Mouse (Mus musculus) heart, adult 10 weeks (tissue): ENCODE results near the gene Vmn2r34. TPM values are rescaled to one million over a fixed set of nuclear protein-coding genes. Genes with fewer than 3 reads are reported as not detected.

Experiments used
- polyA plus RNA-seq: library from polyadenylated mRNA; stranded (reverse); fragments of 350-450 nt; fragmentation: Illumina TruSeq; extraction: RNeasy Lipid Tissue Mini Kit (QIAGEN cat#74804); gene quantifications from one replicate; pipeline ENCODE4 v1.2.3, GENCODE M21; 2014; ENCODE audit warnings: low read depth, low replicate concordance

Vmn2r34 gene
- polyA plus RNA-seq = not detected

GRCm38 (mm10) chr7:7689413-7689812, at the start of gene Vmn2r34:
Gene Vmn2r34, minus strand, starts transcription at chr7:7689513.

Other genes with a start within 250 kb of the Vmn2r34 start
- gene Vmn2r32, start 209.5 kb downstream of the Vmn2r34 start, polyA plus RNA-seq = not detected
- not detected for gene Vmn2r33, start 122.7 kb downstream of the Vmn2r34 start, polyA plus RNA-seq
- gene Vmn2r35, start 130.4 kb upstream of the Vmn2r34 start, polyA plus RNA-seq = not detected
- not detected for gene Vmn2r36, start 213.0 kb upstream of the Vmn2r34 start, polyA plus RNA-seq